ENCODE assay signal across 9 mouse cellular contexts in the genomic region with DNA sequence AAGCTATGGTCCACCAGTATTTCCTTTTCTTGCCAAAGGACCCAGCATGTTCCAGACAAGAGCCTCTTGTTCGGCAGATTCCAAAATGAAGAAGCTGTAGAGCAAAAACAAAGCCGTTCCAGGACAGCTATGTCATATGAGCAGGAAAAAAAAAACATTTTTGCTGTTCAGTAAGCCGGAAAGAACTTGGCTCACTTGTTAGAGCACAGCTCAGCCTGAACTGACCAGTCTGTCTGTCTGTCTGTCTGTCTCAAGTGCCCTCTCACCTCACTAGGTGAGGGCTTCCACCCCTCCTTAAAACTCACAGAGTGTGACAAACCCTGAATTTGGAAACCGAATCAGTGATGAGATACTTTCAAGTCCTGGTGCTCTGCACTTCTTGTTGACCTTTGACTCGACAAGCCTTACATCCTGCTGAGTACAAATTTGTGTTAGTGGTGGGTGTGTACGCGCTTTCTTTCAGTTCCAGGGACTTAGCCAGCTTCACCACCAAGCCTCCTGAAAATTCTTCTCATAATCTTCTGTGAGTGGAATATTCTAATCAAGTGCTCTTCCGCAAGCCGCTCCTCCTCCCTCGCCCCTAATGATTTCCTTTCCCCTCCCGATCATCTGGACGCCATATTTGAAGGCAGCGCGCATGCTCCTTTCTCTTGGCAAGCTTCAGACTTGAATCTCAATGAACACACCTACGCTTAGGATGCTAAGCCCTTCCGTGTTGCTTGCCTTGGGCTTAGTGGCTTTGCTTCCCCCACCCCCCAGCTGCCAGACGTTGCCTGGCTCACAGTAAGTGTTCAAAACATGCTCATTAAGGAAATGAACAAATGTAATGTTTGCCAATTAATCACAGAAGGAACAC.
A peak's percentile ranks its signal among the peaks of the same experiment; 100 is the strongest.
DNase-seq lines count a peak whose midpoint lies in the region; ATAC-seq and TF ChIP-seq lines count a peak whose summit lies in the region.
"Had no signal": no experiment of that assay in that cellular context is flagged by ENCODE, and none has a peak within 500 bp of the region (broad histone marks: within the 10 kb centered on the region; RNA-seq: fewer than 3 reads in every experiment).

No protein-coding gene starts in this region.

- H3K9me3 ChIP-seq in forebrain, embryonic 16.5 days (ENCODE audit: control insufficient read depth, low read length) = no peaks in the 10 kb centered on the region
- H3K9me3 ChIP-seq in forebrain, embryonic 13.5 days (replicated peaks) = no peaks in the 10 kb centered on the region
- H3K9me3 ChIP-seq in midbrain, postnatal 0 days (ENCODE audit: low read length) = no peaks in the 10 kb centered on the region

- TF ChIP-seq CTCF in cortical plate, adult 2 months (IDR thresholded peaks at IDR 0.05; ENCODE audit: extremely low read depth, insufficient read depth, low read length) = no peak
- TF ChIP-seq CTCF in layer of hippocampus, adult 2 months (conservative IDR thresholded peaks at IDR 0.05) = no peak
- no peak for TF ChIP-seq CTCF in midbrain, postnatal 0 days (IDR thresholded peaks at IDR 0.05)

- DNase-seq in layer of hippocampus, adult 2 months (ENCODE audit: low spot score in 2 of 2) = peak; percentile 37 to 62
- DNase-seq in midbrain, postnatal 0 days (ENCODE audit: low spot score) = peak; percentile 67
- no peak for DNase-seq in thymus, postnatal 25 days
- no peak for DNase-seq in MN1 (ENCODE audit: low spot score)
- DNase-seq in urinary bladder, adult 2 months (ENCODE audit: low spot score) = no peak

- peaks cover 10% of the 10 kb centered on the region for H3K4me1 ChIP-seq in forebrain, embryonic 16.5 days (replicated peaks; ENCODE audit: control insufficient read depth, insufficient read depth, low read length)
- peaks cover 32% of the 10 kb centered on the region for H3K4me1 ChIP-seq in forebrain, embryonic 13.5 days
- H3K4me1 ChIP-seq in cortical plate, adult 2 months (ENCODE audit: control insufficient read depth, insufficient read depth, low read length) = no peaks in the 10 kb centered on the region
- no peaks in the 10 kb centered on the region; the same call in 1 of the 2 replicates for H3K4me1 ChIP-seq in midbrain, postnatal 0 days (ENCODE audit: insufficient read depth, low read length)

- no peak for ATAC-seq in forebrain, embryonic 16.5 days
- ATAC-seq in forebrain, embryonic 13.5 days = no peak
- ATAC-seq in midbrain, postnatal 0 days (ENCODE audit: low FRiP score) = no peak

- H3K27me3 ChIP-seq in forebrain, embryonic 16.5 days (replicated peaks; ENCODE audit: control insufficient read depth, insufficient read depth, low read length) = peaks cover 13% of the 10 kb centered on the region
- peaks cover 6% of the 10 kb centered on the region; the same call in 1 of the 2 replicates for H3K27me3 ChIP-seq in forebrain, embryonic 13.5 days
- H3K27me3 ChIP-seq in midbrain, postnatal 0 days (ENCODE audit: insufficient read depth, low read length) = no peaks in the 10 kb centered on the region

- H3K9ac ChIP-seq in forebrain, embryonic 16.5 days (replicated peaks; ENCODE audit: low read depth, low read length) = no peak overlapping the region
- no peak overlapping the region for H3K9ac ChIP-seq in forebrain, embryonic 13.5 days
- H3K9ac ChIP-seq in midbrain, postnatal 0 days (replicated peaks; ENCODE audit: low read length, poor library complexity, severe bottlenecking) = no peak overlapping the region

- H3K4me3 ChIP-seq in forebrain, embryonic 16.5 days (replicated peaks; ENCODE audit: low read length) = peak overlapping the region; percentile 6; the same call in 1 of the 2 replicates
- H3K4me3 ChIP-seq in forebrain, embryonic 13.5 days = no peak overlapping the region
- peak overlapping the region; percentile 13; the same call in 1 of the 2 replicates for H3K4me3 ChIP-seq in cortical plate, adult 2 months (ENCODE audit: insufficient read depth, low read length)
- peak overlapping the region; percentile 49 for H3K4me3 ChIP-seq in layer of hippocampus, adult 2 months
- no peak overlapping the region for H3K4me3 ChIP-seq in midbrain, postnatal 0 days (ENCODE audit: low read depth, low read length)
- H3K4me3 ChIP-seq: myocyte had no signal

- 52% methylated on average over 17 of the region's 17 CpGs for WGBS in forebrain, embryonic 16.5 days
- 58% methylated on average over 17 of the region's 17 CpGs for WGBS in forebrain, embryonic 13.5 days
- WGBS in midbrain, postnatal 0 days = 43% methylated on average over 17 of the region's 17 CpGs

- H3K27ac ChIP-seq in forebrain, embryonic 16.5 days (ENCODE audit: low read length) = no peak overlapping the region
- H3K27ac ChIP-seq in forebrain, embryonic 13.5 days = no peak overlapping the region
- no peak overlapping the region for H3K27ac ChIP-seq in cortical plate, adult 2 months (ENCODE audit: insufficient read depth, low read length)
- H3K27ac ChIP-seq in layer of hippocampus, adult 2 months = peak overlapping the region; percentile 37; the same call in 1 of the 2 replicates
- H3K27ac ChIP-seq in midbrain, postnatal 0 days (ENCODE audit: low read depth, low read length) = 0 out of 2 replicates have a peak overlapping the region, but pooled peaks have one; percentile 3

- H3K36me3 ChIP-seq in forebrain, embryonic 16.5 days (ENCODE audit: control insufficient read depth, insufficient read depth) = no peaks in the 10 kb centered on the region
- no peaks in the 10 kb centered on the region for H3K36me3 ChIP-seq in forebrain, embryonic 13.5 days (ENCODE audit: poor library complexity, severe bottlenecking)
- H3K36me3 ChIP-seq in midbrain, postnatal 0 days (ENCODE audit: insufficient read depth, low read length) = no peaks in the 10 kb centered on the region

- peak overlapping the region; percentile 38 for H3K4me2 ChIP-seq in forebrain, embryonic 16.5 days (ENCODE audit: low read length)
- H3K4me2 ChIP-seq in forebrain, embryonic 13.5 days = no peak overlapping the region
- H3K4me2 ChIP-seq in midbrain, postnatal 0 days (ENCODE audit: low read depth, low read length, poor library complexity, severe bottlenecking) = no peak overlapping the region; the same call in 1 of the 2 replicates

- TF ChIP-seq POLR2A in cortical plate, adult 2 months (IDR thresholded peaks at IDR 0.05; ENCODE audit: extremely low read depth, insufficient read depth, low read length) = no peak

Comparison
In these comparisons a context has a peak if more than half of its experiments do, and no peak if none do; other contexts are left out.
1. H3K4me3 ChIP-seq: peak in forebrain, embryonic 16.5 days (single experiment), cortical plate, adult 2 months (single experiment) and layer of hippocampus, adult 2 months (single experiment); none in forebrain, embryonic 13.5 days (single experiment) and midbrain, postnatal 0 days (single experiment).
2. H3K27ac ChIP-seq: peak in layer of hippocampus, adult 2 months (single experiment) and midbrain, postnatal 0 days (single experiment); none in forebrain, embryonic 16.5 days (single experiment), forebrain, embryonic 13.5 days (single experiment) and cortical plate, adult 2 months (single experiment).
3. DNase-seq: peak in layer of hippocampus, adult 2 months (2 of 2) and midbrain, postnatal 0 days (single experiment); none in thymus, postnatal 25 days (single experiment), MN1 (single experiment) and urinary bladder, adult 2 months (single experiment).